Mouse (Mus musculus): ENCODE measurements around the gene Abcd4.

Abcd4 gene

GRCm38 (mm10) chr12:84598324-84598723 is 18.9 kb downstream of the Abcd4 start:
- CTCF ChIA-PET = interaction anchor here in 3 of 4 experiments (1.2 to 1.7 kb wide), 3 partner anchors 8 to 9 kb away, joined by 3 to 7 read pairs (median 6); no protein-coding TSS in a partner anchor
- POLR2A ChIA-PET = interaction anchor here in 3 of 4 experiments (1.1 to 1.9 kb wide), 4 partner anchors 10 to 16 kb away, joined by 3 to 12 read pairs (median 3); no protein-coding TSS in a partner anchor

DNA sequence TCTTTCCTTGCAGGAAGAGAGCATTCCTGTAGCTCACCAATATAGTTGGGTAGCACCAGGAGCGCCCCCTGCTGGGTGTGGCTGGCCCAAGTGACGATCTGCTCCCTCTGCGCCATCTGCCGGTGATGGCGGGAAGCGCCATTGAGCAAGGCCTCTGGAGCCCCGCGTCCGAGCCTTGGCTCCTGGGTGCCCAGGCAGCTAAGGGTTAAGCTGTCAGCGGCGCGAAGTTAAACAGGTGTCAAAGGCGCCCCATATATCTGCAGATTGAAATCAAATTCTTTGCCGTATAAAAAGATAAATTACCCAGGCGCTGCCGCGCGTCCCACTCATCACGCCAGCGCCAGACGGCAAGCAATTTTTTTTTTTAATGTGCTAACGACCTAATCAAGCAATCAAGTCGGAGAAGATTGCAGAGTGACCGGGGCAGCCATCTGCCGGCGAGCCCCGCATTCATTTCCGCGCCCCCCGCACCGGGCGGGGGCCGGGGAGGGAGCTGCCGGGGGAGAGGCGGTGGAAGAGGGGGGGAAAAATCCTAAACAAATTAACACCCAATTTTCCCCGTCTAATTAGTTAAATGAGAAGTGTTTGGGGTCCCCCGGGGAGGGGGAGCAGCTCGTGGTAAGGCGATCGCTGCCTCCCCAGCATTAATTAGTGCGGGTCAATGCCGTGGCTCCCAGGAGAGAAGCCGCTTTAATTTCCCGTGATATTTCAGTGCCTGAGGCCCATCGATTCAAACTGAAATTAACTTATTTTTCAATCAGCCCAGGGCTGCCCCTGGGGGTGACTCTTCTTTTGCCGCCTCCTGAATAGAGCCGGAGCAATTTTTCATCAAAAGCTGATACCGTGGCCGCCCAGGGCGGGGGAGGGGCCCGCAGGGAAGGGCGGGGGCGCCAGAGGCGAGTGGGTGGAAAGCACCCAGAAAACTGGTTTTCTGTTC is 27.1 kb downstream of the Abcd4 start:
- ChIA-PET POLR2A (interaction anchor here in 3 of 4 experiments (0.5 to 2.9 kb wide), 23 partner anchors 9 to 986 kb away, joined by 3 to 11 read pairs (median 4); partner anchors contain the start of genes Abcd4 (in 2 of the 3), Aldh6a1 (in 2 of the 3), Isca2 (in 2 of the 3) and Lin52 (in 2 of the 3)), CTCF (interaction anchor here (0.5 to 2.9 kb wide), 112 partner anchors 8 to 731 kb away, joined by 3 to 28 read pairs (median 4); partner anchors contain the start of genes Vsx2 (in 4 of the 4), Abcd4 (in 3 of the 4), Ltbp2 (in 2 of the 4) and Acot2 (in 1 of the 4))

- CTCF ChIA-PET = interaction anchor here (0.6 to 1.6 kb wide), 18 partner anchors 9 to 1656 kb away, joined by 3 to 15 read pairs (median 4); partner anchors contain the start of gene Vsx2 (in 3 of the 4)
- POLR2A ChIA-PET = interaction anchor here in 3 of 4 experiments (0.8 to 0.9 kb wide), 3 partner anchors 8 to 36 kb away, joined by 3 to 4 read pairs (median 3); partner anchors contain the start of gene Abcd4 (in 1 of the 3)
Measured at GRCm38 (mm10) chr12:84581285-84581684, 35.9 kb downstream of the Abcd4 start.

- ChIA-PET POLR2A (interaction anchor here in 2 of 4 experiments (0.6 to 2.4 kb wide), 8 partner anchors 9 to 87 kb away, joined by 3 to 7 read pairs (median 3); no protein-coding TSS in a partner anchor), CTCF (interaction anchor here in 3 of 4 experiments (0.6 to 3.7 kb wide), 7 partner anchors 12 to 293 kb away, joined by 3 to 20 read pairs (median 3); partner anchors contain the start of gene Ptgr2 (in 1 of the 3))
Measured at GRCm38 (mm10) chr12:84578440-84578770, 38.8 kb downstream of the Abcd4 start.

DNA sequence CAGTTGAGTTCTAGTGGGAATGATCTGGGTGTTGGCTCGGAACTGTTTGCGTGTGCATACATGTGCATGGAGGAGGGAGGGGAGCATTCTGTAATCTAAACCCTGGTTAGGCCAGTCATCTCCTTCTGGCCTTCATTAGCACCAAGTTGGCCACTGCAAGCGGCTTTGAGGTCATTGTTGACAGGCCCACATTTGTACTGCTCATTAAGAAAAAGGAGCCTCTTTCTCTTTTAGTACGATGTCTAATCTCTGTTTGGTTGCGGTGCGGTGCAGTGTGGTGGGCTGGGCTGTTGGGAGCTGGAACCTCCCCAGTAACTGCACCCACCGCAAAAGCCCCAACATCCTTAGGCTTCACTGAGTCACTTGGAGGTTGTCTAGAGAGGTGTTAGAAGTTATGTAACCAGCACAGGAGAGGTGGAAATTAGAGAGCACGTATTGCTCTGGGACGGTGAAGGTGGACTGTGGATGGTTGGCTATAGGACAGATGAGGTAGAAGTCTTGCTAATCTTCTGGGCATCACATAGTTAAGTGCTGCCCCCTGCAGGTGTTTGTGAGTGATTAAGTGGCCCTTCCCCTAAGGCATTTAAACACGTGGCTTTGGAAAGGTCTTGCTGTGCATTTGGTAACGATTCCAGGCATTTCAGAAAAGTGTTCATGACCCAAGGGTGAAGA is 39.3 kb downstream of the Abcd4 start:
- ChIA-PET POLR2A (interaction anchor here in 2 of 4 experiments (0.7 to 1.2 kb wide), 5 partner anchors 9 to 39 kb away, joined by 3 read pairs; no protein-coding TSS in a partner anchor), CTCF (interaction anchor here in 2 of 4 experiments (0.6 to 3.7 kb wide), 4 partner anchors 12 to 292 kb away, joined by 3 to 20 read pairs (median 4); partner anchors contain the start of gene Ptgr2 (in 1 of the 2))

DNA sequence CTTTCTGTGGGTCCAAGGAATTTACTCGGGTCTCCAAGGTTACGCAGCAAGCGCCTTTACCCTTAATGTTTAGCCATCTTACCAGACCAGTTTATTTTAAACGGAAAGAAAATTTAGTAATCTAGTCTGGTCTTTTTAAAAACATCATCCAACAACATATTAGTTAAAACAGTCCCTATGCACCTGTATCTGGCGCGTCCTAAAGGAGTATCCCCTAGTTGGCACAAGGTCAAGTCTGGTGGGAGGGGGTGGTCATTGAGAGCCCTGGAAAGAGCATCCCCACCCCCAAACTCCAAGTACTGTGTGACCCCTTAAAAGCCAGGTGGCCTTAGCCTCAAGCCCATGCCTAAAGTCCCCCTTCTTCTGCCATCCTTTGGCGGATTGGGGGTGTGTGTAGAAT is 44.1 kb downstream of the Abcd4 start:
- CTCF ChIA-PET = no interaction called here
- POLR2A ChIA-PET = no interaction called here

DNA sequence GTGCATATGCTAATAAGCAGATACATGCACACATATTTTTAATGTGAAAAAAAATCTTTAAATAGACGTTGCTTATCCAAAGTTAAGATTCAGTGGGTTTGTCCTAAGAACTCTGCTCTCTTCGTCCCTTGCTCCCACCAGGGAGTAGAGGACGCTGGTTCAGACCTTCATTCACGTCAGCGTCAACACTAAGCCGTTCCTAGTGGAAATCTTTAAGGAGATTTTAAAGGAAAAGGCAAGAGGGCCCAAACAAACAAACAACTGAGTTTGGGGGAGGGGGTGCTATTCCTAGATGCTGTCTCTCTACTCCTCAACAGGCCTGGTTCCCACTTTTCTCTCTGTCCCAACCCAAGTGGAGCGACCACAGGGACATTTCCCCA is 44.9 kb downstream of the Abcd4 start:
- ChIA-PET POLR2A (interaction anchor here in 1 of 4 experiments (0.8 kb wide), 1 partner anchor 39 kb away, joined by 3 read pairs; no protein-coding TSS in a partner anchor), CTCF (interaction anchor here in 3 of 4 experiments (0.8 to 2.3 kb wide), 5 partner anchors 9 to 17 kb away, joined by 3 to 6 read pairs (median 5); no protein-coding TSS in a partner anchor)

- POLR2A ChIA-PET = interaction anchor here in 3 of 4 experiments (0.7 to 1.6 kb wide), 6 partner anchors 19 to 715 kb away, joined by 3 to 6 read pairs (median 4); partner anchors contain the start of genes Aldh6a1 (in 1 of the 3) and Lin52 (in 1 of the 3)
Measured at GRCm38 (mm10) chr12:84571466-84572340, 45.5 kb downstream of the Abcd4 start.

GRCm38 (mm10) chr12:84570694-84571415 is 46.4 kb downstream of the Abcd4 start:
- CTCF ChIA-PET = interaction anchor here (0.6 to 3.7 kb wide), 11 partner anchors 8 to 243 kb away, joined by 3 to 28 read pairs (median 5); no protein-coding TSS in a partner anchor
- POLR2A ChIA-PET = interaction anchor here in 3 of 4 experiments (0.5 to 3.8 kb wide), 16 partner anchors 9 to 285 kb away, joined by 3 to 11 read pairs (median 5); partner anchors contain the start of genes Abcd4 (in 1 of the 3), Aldh6a1 (in 1 of the 3), Lin52 (in 1 of the 3) and Ptgr2 (in 1 of the 3)

More at GRCm38 (mm10) chr12:84571466-84572340, 45.5 kb downstream of the Abcd4 start:
- CTCF ChIA-PET = interaction anchor here (0.6 to 3.7 kb wide), 9 partner anchors 9 to 242 kb away, joined by 3 to 28 read pairs (median 5); no protein-coding TSS in a partner anchor

DNA sequence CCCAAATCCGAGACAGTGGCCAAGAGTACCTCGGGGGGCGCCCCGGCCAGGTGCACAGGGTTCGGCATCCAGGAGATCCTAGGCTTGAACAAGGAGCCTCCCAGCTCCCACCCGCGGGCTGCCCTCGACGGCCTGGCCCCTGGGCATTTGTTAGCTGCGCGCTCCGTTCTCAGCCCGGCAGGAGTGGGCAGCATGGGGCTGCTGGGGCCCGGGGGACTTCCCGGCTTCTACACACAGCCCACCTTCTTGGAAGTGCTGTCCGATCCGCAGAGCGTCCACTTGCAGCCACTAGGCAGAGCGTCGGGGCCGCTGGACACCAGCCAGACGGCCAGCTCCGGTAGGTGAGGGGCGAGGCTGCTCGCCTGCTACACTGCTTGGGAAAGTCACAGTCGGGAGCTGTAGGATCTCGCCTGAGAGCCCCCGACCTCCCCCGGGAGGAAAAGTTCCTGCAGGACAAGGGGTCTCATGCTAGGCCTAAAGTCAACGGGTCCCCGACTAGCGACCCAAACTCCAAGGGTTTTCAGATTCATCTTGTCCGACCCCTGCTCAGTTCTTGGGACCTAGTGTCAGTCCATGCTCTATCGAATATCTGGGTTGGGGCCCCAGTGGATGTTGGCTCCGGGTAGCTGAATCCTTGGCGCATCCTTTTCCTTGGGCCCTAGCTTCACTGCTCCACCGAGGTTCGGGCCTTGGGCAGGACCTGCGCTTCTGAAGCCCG is 47.1 kb downstream of the Abcd4 start:
- ChIA-PET POLR2A (interaction anchor here (0.6 to 3.8 kb wide), 19 partner anchors 9 to 285 kb away, joined by 3 to 11 read pairs (median 4); partner anchors contain the start of genes Abcd4 (in 1 of the 4), Aldh6a1 (in 1 of the 4), Lin52 (in 1 of the 4) and Ptgr2 (in 1 of the 4)), CTCF (interaction anchor here (0.5 to 3.7 kb wide), 16 partner anchors 8 to 518 kb away, joined by 3 to 28 read pairs (median 5); no protein-coding TSS in a partner anchor)

DNA sequence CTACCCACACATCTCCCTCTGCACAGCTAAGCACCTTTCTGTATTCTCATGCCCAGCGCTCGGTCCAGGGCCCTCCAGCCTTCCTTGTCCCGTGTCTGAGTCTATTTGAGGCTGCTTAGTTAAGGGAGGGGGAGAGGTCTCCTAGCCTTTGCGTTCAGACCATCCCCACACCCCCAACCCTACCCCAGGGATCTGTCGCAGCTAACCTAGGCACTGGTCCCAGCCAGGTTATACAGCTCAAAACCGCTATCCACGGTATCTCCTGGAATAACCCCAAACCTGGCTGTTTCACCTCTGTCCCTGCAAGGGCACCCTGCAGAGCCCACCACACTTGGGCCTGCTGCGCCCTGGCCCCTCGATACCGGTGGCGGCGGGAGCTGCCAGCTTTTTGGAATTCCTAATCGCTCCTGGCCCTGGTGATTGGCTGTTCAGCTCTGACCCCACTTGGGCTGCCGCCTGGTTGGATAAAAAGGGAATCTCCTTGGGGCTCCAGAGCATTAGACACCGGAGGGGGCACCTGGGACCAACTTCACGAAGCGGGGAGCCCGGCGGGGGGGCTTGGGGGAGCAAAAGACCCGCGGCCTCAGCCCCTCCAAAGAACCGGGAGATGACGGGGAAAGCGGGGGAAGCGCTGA is 47.8 kb downstream of the Abcd4 start, which contains the start of gene Vsx2:
Gene Vsx2, plus strand, starts transcription at position 427 of the 635 bp plus-strand sequence.
- ChIA-PET CTCF (interaction anchor here (0.6 to 3.7 kb wide), 15 partner anchors 9 to 85 kb away, joined by 3 to 28 read pairs (median 4); no protein-coding TSS in a partner anchor), POLR2A (interaction anchor here in 3 of 4 experiments (0.5 to 3.8 kb wide), 23 partner anchors 9 to 293 kb away, joined by 3 to 11 read pairs (median 4); partner anchors contain the start of genes Abcd4 (in 1 of the 3), Aldh6a1 (in 1 of the 3), Lin52 (in 1 of the 3) and Rnf113a2 (in 1 of the 3))

- ChIA-PET CTCF (interaction anchor here in 1 of 4 experiments (1.6 kb wide), 1 partner anchor 22 kb away, joined by 4 read pairs; no protein-coding TSS in a partner anchor), POLR2A (interaction anchor here in 2 of 4 experiments (0.6 to 3.8 kb wide), 6 partner anchors 10 to 635 kb away, joined by 3 to 11 read pairs (median 3); no protein-coding TSS in a partner anchor)
Measured at GRCm38 (mm10) chr12:84567576-84567975, 49.6 kb downstream of the Abcd4 start.

DNA sequence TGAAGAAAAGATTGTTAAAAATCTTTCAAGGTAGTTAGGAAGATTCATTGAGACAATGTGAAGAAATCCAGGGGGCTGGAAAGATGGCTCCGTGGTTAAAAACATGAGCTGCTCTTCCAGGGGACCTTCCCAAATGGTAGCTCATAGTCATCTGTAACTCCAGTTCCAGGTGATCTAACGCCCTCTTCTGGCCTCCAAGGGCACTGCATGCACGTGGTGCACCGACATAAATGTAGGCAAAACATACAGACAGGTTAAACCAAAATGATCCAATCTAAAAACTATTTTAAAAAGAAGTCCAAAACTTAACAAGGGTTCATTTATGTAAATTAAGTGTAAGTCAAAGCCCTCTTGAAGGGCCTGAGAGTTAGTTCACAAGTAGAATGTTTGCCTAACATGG is 54.7 kb downstream of the Abcd4 start:
- POLR2A ChIA-PET = interaction anchor here in 3 of 4 experiments (0.6 to 1.6 kb wide), 10 partner anchors 10 to 210 kb away, joined by 3 to 9 read pairs (median 3); partner anchors contain the start of genes Isca2 (in 1 of the 3), Lin52 (in 1 of the 3) and Npc2 (in 1 of the 3)
- CTCF ChIA-PET = interaction anchor here (0.6 to 2.7 kb wide), 36 partner anchors 9 to 405 kb away, joined by 3 to 11 read pairs (median 3); partner anchors contain the start of genes Bbof1 (in 1 of the 4), Entpd5 (in 1 of the 4), Lin52 (in 1 of the 4) and Ltbp2 (in 1 of the 4)

- POLR2A ChIA-PET = interaction anchor here in 3 of 4 experiments (0.5 to 3.1 kb wide), 11 partner anchors 10 to 239 kb away, joined by 3 to 11 read pairs (median 3); partner anchors contain the start of genes Vsx2 (in 2 of the 3), Isca2 (in 1 of the 3), Npc2 (in 1 of the 3) and Zfp410 (in 1 of the 3)
Measured at GRCm38 (mm10) chr12:84555218-84555617, 62.0 kb downstream of the Abcd4 start.

More at GRCm38 (mm10) chr12:84555218-84555617, 62.0 kb downstream of the Abcd4 start:
- CTCF ChIA-PET = interaction anchor here (0.5 to 1.6 kb wide), 13 partner anchors 8 to 684 kb away, joined by 3 to 6 read pairs (median 3); no protein-coding TSS in a partner anchor

Measured in embryonic stem cell, embryonic (primary cell).